ENCODE assay signal across 9 mouse cellular contexts in the genomic region with DNA sequence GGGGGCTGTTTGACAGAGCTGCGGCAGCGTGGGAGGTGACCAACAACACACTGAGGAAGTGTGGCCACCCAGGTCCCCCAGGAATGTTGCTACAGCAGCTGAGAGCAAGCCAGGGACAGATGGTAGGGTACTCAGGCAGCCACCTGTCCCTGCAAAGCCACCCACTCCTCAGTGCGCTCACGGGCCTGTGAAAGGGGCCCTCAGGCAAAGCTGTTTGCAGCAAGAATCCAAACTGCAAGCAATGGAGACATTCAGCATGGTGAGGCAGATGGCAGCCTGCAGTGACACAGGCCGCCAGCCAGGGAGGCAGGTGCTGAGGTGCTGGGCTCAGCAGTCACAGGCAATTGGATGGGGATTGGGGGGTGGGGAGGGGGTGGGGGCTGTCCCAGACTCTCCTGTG.
DNase-seq lines count a peak whose midpoint lies in the region; ATAC-seq and TF ChIP-seq lines count a peak whose summit lies in the region.
"Had no signal": no experiment of that assay in that cellular context is flagged by ENCODE, and none has a peak within 500 bp of the region (broad histone marks: within the 10 kb centered on the region; RNA-seq: fewer than 3 reads in every experiment).

No protein-coding gene starts in this region.

- no peak for TF ChIP-seq CTCF in stomach, postnatal 0 days (IDR thresholded peaks at IDR 0.05; ENCODE audit: low read depth)

- no peak overlapping the region for H3K9ac ChIP-seq in hindbrain, embryonic 14.5 days
- H3K9ac ChIP-seq in stomach, postnatal 0 days (ENCODE audit: low read length): no peak overlapping the region
- H3K9ac ChIP-seq: liver, embryonic 14.5 days had no signal

- no peaks in the 10 kb centered on the region for H3K9me3 ChIP-seq in embryonic facial prominence, embryonic 10.5 days
- no peaks in the 10 kb centered on the region for H3K9me3 ChIP-seq in hindbrain, embryonic 14.5 days (ENCODE audit: control insufficient read depth, low read length)
- no peaks in the 10 kb centered on the region for H3K9me3 ChIP-seq in limb, embryonic 10.5 days (replicated peaks)
- no peaks in the 10 kb centered on the region for H3K9me3 ChIP-seq in stomach, postnatal 0 days (ENCODE audit: control insufficient read depth, low read length)

- peaks cover 12% of the 10 kb centered on the region; the same call in 1 of the 2 replicates for H3K27me3 ChIP-seq in embryonic facial prominence, embryonic 10.5 days (replicated peaks; ENCODE audit: low read depth, poor library complexity, severe bottlenecking)
- H3K27me3 ChIP-seq in hindbrain, embryonic 14.5 days (ENCODE audit: control insufficient read depth, insufficient read depth, low read length): no peaks in the 10 kb centered on the region
- H3K27me3 ChIP-seq in limb, embryonic 10.5 days (ENCODE audit: low read depth, poor library complexity, severe bottlenecking): peaks cover 16% of the 10 kb centered on the region
- H3K27me3 ChIP-seq in stomach, postnatal 0 days (ENCODE audit: control insufficient read depth, insufficient read depth, low read length): no peaks in the 10 kb centered on the region
- H3K27me3 ChIP-seq: Patski had no signal

- 59% methylated on average over 5 of the region's 5 CpGs for WGBS in embryonic facial prominence, embryonic 10.5 days
- 35% methylated on average over 5 of the region's 5 CpGs for WGBS in hindbrain, embryonic 14.5 days
- 53% methylated on average over 5 of the region's 5 CpGs for WGBS in limb, embryonic 10.5 days
- WGBS in stomach, postnatal 0 days: 83% methylated on average over 5 of the region's 5 CpGs

- intact Hi-C loops in left cerebral cortex, postnatal 25 days (cut with DNase I): loop anchor here (5.0 kb wide), 3 partner anchors 73 to 417 kb away; partner anchors contain the start of gene Doc2b

- H3K4me2 ChIP-seq in hindbrain, embryonic 14.5 days (replicated peaks): no peak overlapping the region
- no peak overlapping the region for H3K4me2 ChIP-seq in stomach, postnatal 0 days (replicated peaks; ENCODE audit: low read depth)

- H3K27ac ChIP-seq in embryonic facial prominence, embryonic 10.5 days (replicated peaks): 0 out of 2 replicates have a peak overlapping the region, but pooled peaks have one; percentile 40
- peak overlapping the region; percentile 28 for H3K27ac ChIP-seq in hindbrain, embryonic 14.5 days
- H3K27ac ChIP-seq in limb, embryonic 10.5 days: no peak overlapping the region
- H3K27ac ChIP-seq in stomach, postnatal 0 days (replicated peaks): no peak overlapping the region
- H3K27ac ChIP-seq: liver, embryonic 14.5 days had no signal

- no peak for DNase-seq in embryonic facial prominence, embryonic 10.5 days (ENCODE audit: low spot score)
- no peak for DNase-seq in hindbrain, embryonic 14.5 days (ENCODE audit: low spot score)
- peak; percentile 81 to 96 for DNase-seq in left cerebral cortex, postnatal 25 days (ENCODE audit: low spot score in 2 of 2)
- peak; percentile 86 for DNase-seq in right cerebral cortex, postnatal 25 days
- no peak for DNase-seq in limb, embryonic 10.5 days (ENCODE audit: low spot score)
- DNase-seq in stomach, postnatal 0 days (ENCODE audit: low spot score): no peak

- ATAC-seq in hindbrain, embryonic 14.5 days (ENCODE audit: low FRiP score): peak; percentile 57; the same call in 1 of the 2 replicates
- ATAC-seq in stomach, postnatal 0 days (ENCODE audit: low FRiP score, low TSS enrichment): no peak
- no peak for ATAC-seq in erythroid progenitor cell, adult 5-6 weeks (replicated peaks; ENCODE audit: low FRiP score, poor library complexity, severe bottlenecking)
- ATAC-seq: Patski had no signal

- no peak for TF ChIP-seq EP300 in stomach, postnatal 0 days (optimal IDR thresholded peaks at IDR 0.05)

- no peak overlapping the region for H3K4me3 ChIP-seq in embryonic facial prominence, embryonic 10.5 days
- no peak overlapping the region for H3K4me3 ChIP-seq in hindbrain, embryonic 14.5 days (replicated peaks; ENCODE audit: low read length)
- H3K4me3 ChIP-seq in limb, embryonic 10.5 days: no peak overlapping the region
- H3K4me3 ChIP-seq in stomach, postnatal 0 days (ENCODE audit: low read depth, low read length): no peak overlapping the region

- no peaks in the 10 kb centered on the region for H3K36me3 ChIP-seq in embryonic facial prominence, embryonic 10.5 days (replicated peaks)
- H3K36me3 ChIP-seq in hindbrain, embryonic 14.5 days (replicated peaks; ENCODE audit: control insufficient read depth, insufficient read depth): no peaks in the 10 kb centered on the region
- no peaks in the 10 kb centered on the region for H3K36me3 ChIP-seq in limb, embryonic 10.5 days
- no peaks in the 10 kb centered on the region for H3K36me3 ChIP-seq in stomach, postnatal 0 days (ENCODE audit: control insufficient read depth, insufficient read depth, low read length)

- peaks cover 34% of the 10 kb centered on the region for H3K4me1 ChIP-seq in embryonic facial prominence, embryonic 10.5 days
- peaks cover 25% of the 10 kb centered on the region for H3K4me1 ChIP-seq in hindbrain, embryonic 14.5 days (replicated peaks; ENCODE audit: control insufficient read depth, insufficient read depth, low read length)
- H3K4me1 ChIP-seq in limb, embryonic 10.5 days: peaks cover 28% of the 10 kb centered on the region
- H3K4me1 ChIP-seq in stomach, postnatal 0 days (replicated peaks; ENCODE audit: control insufficient read depth, insufficient read depth): no peaks in the 10 kb centered on the region

Comparison
In these comparisons a context has a peak if more than half of its experiments do, and no peak if none do; other contexts are left out.
1. DNase-seq: peak in left cerebral cortex, postnatal 25 days (2 of 2) and right cerebral cortex, postnatal 25 days (single experiment); none in embryonic facial prominence, embryonic 10.5 days (single experiment), hindbrain, embryonic 14.5 days (single experiment), limb, embryonic 10.5 days (single experiment) and stomach, postnatal 0 days (single experiment).
2. H3K27ac ChIP-seq: peak in embryonic facial prominence, embryonic 10.5 days (single experiment) and hindbrain, embryonic 14.5 days (single experiment); none in limb, embryonic 10.5 days (single experiment) and stomach, postnatal 0 days (single experiment).